Mouse (Mus musculus): ENCODE data around the gene Znrf3. TPM values are rescaled to one million over a fixed set of nuclear protein-coding genes. Genes with fewer than 3 reads are reported as not detected.

Gene Znrf3
- polyA plus RNA-seq, 1 experiment from 2014 or later: 13.7 TPM

DNA sequence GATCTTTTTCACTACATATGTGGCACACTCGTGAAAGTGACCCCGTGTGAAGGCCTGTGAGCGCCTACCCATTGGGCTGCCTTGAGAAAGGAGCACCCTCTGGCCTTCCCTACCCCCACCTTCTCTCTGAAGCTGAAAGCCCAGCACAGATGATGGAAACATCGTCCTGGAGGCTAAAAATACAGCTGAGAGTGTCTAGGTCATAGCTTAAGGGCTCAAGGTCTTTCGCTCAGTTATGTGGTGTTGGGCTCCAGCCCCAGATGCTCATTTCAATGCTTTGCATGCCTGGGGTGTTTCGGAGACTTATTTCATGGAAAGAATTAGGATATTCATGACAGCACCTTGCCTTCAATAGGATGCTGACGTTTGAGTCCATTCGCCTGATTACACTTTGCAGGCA lies 178.9 kb downstream of the Znrf3 start:
- Histone ChIP-seq H3K36me3 (no peaks in the 10 kb centered on the region), H3K9me3 (no peaks in the 10 kb centered on the region), H3K27me3 (0 out of 2 replicates have a peak, but pooled peaks cover 5% of the 10 kb centered on the region), H3K4me2 (no peak overlapping the region), H3K4me1 (replicated peaks) (peaks cover 5% of the 10 kb centered on the region), H3K9ac (replicated peaks) (no peak overlapping the region), H3K4me3 (replicated peaks) (no peak overlapping the region), H3K27ac (no peak overlapping the region)
- WGBS: 81% methylated on average over 8 of the region's 8 CpGs
- no peak for ATAC-seq (ENCODE audit: insufficient number of reproducible peaks, insufficient read depth, low FRiP score, low TSS enrichment, low read depth)

- Histone ChIP-seq H3K9me3 (no peaks in the 10 kb centered on the region), H3K36me3 (no peaks in the 10 kb centered on the region), H3K27me3 (0 out of 2 replicates have a peak, but pooled peaks cover 5% of the 10 kb centered on the region), H3K27ac (no peak overlapping the region), H3K4me3 (replicated peaks) (no peak overlapping the region), H3K4me2 (no peak overlapping the region), H3K9ac (replicated peaks) (no peak overlapping the region), H3K4me1 (replicated peaks) (peaks cover 17% of the 10 kb centered on the region)
- 57% methylated on average over 26 of the region's 26 CpGs for WGBS
- ATAC-seq (ENCODE audit: insufficient number of reproducible peaks, insufficient read depth, low FRiP score, low TSS enrichment, low read depth): no peak
Observed at GRCm38 (mm10) chr11:5263078-5263730, 181.4 kb downstream of the Znrf3 start.

DNA sequence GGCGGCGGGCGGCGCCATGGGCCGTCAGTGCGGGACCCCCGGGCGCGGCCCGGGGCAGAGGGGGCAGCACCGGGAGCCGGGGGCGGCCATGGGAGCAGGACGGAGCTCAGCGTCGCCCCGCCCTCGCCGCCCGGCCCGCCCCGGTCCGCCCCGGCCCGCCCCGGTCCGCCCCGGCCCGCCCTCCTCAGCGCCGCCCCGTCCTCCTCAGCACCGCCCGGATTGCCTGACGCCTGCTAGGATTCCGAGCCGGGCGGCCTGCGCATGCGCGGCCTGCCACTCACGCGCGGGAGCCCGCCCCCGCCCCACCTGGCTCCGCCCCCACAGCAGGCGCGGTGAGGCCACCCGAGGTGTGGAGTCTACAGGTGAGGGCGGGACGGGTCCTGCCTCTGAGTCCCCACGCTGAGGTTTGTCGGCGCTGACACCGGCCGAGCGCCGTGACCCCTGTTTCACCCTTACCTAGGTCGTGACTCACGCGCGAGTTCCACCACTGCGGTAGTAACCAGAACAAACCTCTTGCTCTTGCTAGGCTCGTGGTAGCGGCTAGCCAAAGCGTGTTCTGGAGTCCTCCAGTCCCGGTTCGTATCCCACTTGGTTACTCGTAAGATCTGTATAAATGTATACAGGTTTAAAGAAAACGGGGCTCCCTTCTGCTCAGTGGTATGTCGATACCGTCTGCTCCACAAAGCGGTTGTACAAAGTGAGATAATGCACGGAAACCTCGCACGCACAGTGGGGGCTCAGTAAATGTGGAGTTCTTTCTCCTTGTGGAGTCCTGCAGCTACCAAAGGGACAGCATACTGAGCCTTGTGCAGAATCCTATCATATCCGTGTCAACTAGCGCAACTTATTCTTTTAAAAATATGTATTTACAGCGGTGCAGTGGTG lies 182.9 kb downstream of the Znrf3 start, which contains the start of gene Kremen1:
Gene Kremen1, minus strand, starts transcription at position 51 of the 885 bp plus-strand sequence.
- H3K9me3 ChIP-seq: no peaks in the 10 kb centered on the region
- no peaks in the 10 kb centered on the region for H3K36me3 ChIP-seq
- 3% methylated on average over 48 of the region's 80 CpGs for WGBS
- peak within 1 kb of the TSS; percentile 92 for H3K9ac ChIP-seq (replicated peaks)
- H3K4me3 ChIP-seq (replicated peaks): peak within 1 kb of the TSS; percentile 95
- H3K27me3 ChIP-seq: 0 out of 2 replicates have a peak, but pooled peaks cover 5% of the 10 kb centered on the region
- H3K4me2 ChIP-seq: peak within 1 kb of the TSS; percentile 81
- peaks cover 22% of the 10 kb centered on the region for H3K4me1 ChIP-seq (replicated peaks)
- H3K27ac ChIP-seq: peak within 1 kb of the TSS; percentile 64; the same call in 1 of the 2 replicates
- peak; percentile 93 for ATAC-seq (ENCODE audit: insufficient number of reproducible peaks, insufficient read depth, low FRiP score, low TSS enrichment, low read depth)

DNA sequence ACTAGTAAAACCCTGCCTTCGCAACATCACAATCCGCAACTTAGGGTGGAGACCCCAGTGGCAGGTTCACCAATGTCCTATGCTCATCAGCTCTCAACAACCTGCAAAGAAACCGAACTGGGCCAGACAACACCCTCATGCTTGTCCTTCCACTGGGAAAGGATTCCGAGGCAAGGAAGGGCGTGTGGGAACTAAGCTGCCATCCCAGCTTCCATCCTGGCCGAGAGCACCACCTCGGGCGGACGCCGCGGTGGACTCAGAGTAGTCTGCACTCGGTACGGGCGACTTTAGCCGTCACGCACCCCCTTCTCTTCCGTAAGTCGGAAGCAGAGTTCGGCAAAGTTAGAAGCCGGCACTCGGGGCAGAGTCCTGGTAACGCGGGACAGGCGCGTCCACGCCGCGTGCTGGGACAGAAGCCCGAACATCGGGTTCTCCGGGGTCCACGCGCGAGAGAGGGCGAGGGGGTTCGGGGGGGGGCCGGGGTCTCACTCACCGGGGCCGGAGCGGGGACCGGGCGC lies 183.6 kb downstream of the Znrf3 start:
- H3K27ac ChIP-seq: peak overlapping the region; percentile 64; the same call in 1 of the 2 replicates
- peak overlapping the region; percentile 95 for H3K4me3 ChIP-seq (replicated peaks)
- no peaks in the 10 kb centered on the region for H3K9me3 ChIP-seq
- 0 out of 2 replicates have a peak, but pooled peaks cover 5% of the 10 kb centered on the region for H3K27me3 ChIP-seq
- peaks cover 28% of the 10 kb centered on the region for H3K4me1 ChIP-seq (replicated peaks)
- peak; percentile 21 for ATAC-seq (ENCODE audit: insufficient number of reproducible peaks, insufficient read depth, low FRiP score, low TSS enrichment, low read depth)
- 1% methylated on average over 42 of the region's 42 CpGs for WGBS
- peak overlapping the region; percentile 81 for H3K4me2 ChIP-seq
- H3K9ac ChIP-seq (replicated peaks): peak overlapping the region; percentile 92
- no peaks in the 10 kb centered on the region for H3K36me3 ChIP-seq

DNA sequence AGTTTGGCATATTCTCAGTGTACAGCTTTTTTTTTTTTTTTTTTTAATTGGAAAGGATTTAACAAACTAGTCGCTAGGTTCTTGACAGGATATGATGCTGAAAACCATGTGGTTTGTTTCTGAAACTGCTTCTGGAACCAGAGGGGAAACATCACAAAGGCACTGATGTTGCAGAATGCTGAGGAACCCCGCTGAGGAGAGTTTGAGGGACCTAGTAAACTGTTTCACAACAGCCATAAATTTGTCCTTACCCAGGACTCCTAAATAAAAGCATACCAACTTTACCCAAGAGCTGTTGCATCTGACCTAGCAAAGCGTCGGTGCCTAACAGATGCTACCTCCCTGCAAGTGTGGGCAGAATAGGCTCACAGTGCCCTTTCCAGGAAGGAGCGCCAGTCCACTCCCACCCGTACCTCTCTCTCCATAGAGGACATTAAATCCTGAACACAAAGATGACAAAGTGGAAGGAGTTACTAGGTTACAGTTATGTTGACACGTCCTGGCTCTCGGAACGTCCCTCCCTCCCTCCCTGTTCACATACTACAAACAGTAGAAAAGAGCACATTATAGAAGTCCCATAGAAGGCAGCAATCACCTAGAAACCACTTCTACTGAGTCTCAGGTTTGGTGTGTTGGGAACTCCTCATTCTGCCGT lies 184.6 kb downstream of the Znrf3 start:
- peaks cover 37% of the 10 kb centered on the region for H3K4me1 ChIP-seq (replicated peaks)
- 24% methylated on average over 10 of the region's 10 CpGs for WGBS
- peak overlapping the region; percentile 95 for H3K4me3 ChIP-seq (replicated peaks)
- H3K4me2 ChIP-seq: peak overlapping the region; percentile 81
- H3K36me3 ChIP-seq: no peaks in the 10 kb centered on the region
- H3K9me3 ChIP-seq: no peaks in the 10 kb centered on the region
- 0 out of 2 replicates have a peak, but pooled peaks cover 5% of the 10 kb centered on the region for H3K27me3 ChIP-seq
- H3K9ac ChIP-seq (replicated peaks): peak overlapping the region; percentile 40; the same call in 1 of the 2 replicates
- no peak for ATAC-seq (ENCODE audit: insufficient number of reproducible peaks, insufficient read depth, low FRiP score, low TSS enrichment, low read depth)
- peak overlapping the region; percentile 45; the same call in 1 of the 2 replicates for H3K27ac ChIP-seq

- Histone ChIP-seq H3K27ac (no peak overlapping the region), H3K9ac (replicated peaks) (no peak overlapping the region), H3K9me3 (no peaks in the 10 kb centered on the region), H3K27me3 (0 out of 2 replicates have a peak, but pooled peaks cover 1% of the 10 kb centered on the region), H3K4me2 (no peak overlapping the region), H3K36me3 (no peaks in the 10 kb centered on the region), H3K4me1 (replicated peaks) (peaks cover 51% of the 10 kb centered on the region), H3K4me3 (replicated peaks) (no peak overlapping the region)
- no peak for ATAC-seq (ENCODE audit: insufficient number of reproducible peaks, insufficient read depth, low FRiP score, low TSS enrichment, low read depth)
- 92% methylated on average over 6 of the region's 6 CpGs for WGBS
Observed at GRCm38 (mm10) chr11:5258036-5258435, 186.6 kb downstream of the Znrf3 start.

GRCm38 (mm10) chr11:5257151-5257862 lies 187.3 kb downstream of the Znrf3 start:
- ATAC-seq (ENCODE audit: insufficient number of reproducible peaks, insufficient read depth, low FRiP score, low TSS enrichment, low read depth): no peak
- H3K27me3 ChIP-seq: no peaks in the 10 kb centered on the region
- H3K4me1 ChIP-seq (replicated peaks): peaks cover 51% of the 10 kb centered on the region
- 71% methylated on average over 13 of the region's 13 CpGs for WGBS
- no peaks in the 10 kb centered on the region for H3K36me3 ChIP-seq
- peak overlapping the region; percentile 86 for H3K27ac ChIP-seq
- H3K4me3 ChIP-seq (replicated peaks): no peak overlapping the region
- H3K9me3 ChIP-seq: no peaks in the 10 kb centered on the region
- no peak overlapping the region for H3K9ac ChIP-seq (replicated peaks)
- peak overlapping the region; percentile 28; the same call in 1 of the 2 replicates for H3K4me2 ChIP-seq

- Histone ChIP-seq H3K27ac (peak overlapping the region; percentile 68), H3K27me3 (no peaks in the 10 kb centered on the region), H3K36me3 (no peaks in the 10 kb centered on the region), H3K4me2 (no peak overlapping the region), H3K4me3 (replicated peaks) (no peak overlapping the region), H3K9me3 (no peaks in the 10 kb centered on the region), H3K9ac (replicated peaks) (no peak overlapping the region), H3K4me1 (replicated peaks) (peaks cover 56% of the 10 kb centered on the region)
- WGBS: 17% methylated on average over 9 of the region's 9 CpGs
- ATAC-seq (ENCODE audit: insufficient number of reproducible peaks, insufficient read depth, low FRiP score, low TSS enrichment, low read depth): no peak
Observed at GRCm38 (mm10) chr11:5255509-5256014, 189.1 kb downstream of the Znrf3 start.

DNA sequence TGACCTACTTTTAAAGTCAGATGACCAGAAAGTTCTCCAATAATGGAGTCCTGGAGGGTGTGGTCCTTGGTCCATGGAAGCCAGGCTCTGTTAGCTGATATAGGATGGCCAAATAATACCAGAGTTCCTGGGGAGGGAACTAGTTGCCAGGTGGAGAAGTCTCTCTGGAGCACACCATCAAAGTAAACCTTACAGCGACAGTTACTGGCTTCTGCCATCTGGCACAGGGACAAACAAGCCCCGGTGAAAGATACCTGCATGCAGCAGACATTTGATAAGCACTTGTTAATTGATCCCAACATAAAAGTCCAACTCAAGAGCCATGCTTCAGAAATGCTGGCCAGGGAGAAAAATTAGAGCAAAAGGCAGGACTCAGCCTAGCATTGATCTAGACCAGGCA lies 190.6 kb downstream of the Znrf3 start:
- ATAC-seq (ENCODE audit: insufficient number of reproducible peaks, insufficient read depth, low FRiP score, low TSS enrichment, low read depth): no peak
- Histone ChIP-seq H3K9me3 (no peaks in the 10 kb centered on the region), H3K9ac (replicated peaks) (no peak overlapping the region), H3K4me1 (replicated peaks) (peaks cover 46% of the 10 kb centered on the region), H3K36me3 (no peaks in the 10 kb centered on the region), H3K27me3 (no peaks in the 10 kb centered on the region), H3K4me3 (replicated peaks) (no peak overlapping the region), H3K27ac (no peak overlapping the region), H3K4me2 (no peak overlapping the region)
- WGBS: 58% methylated on average over 2 of the region's 2 CpGs

- H3K4me1 ChIP-seq (replicated peaks): peaks cover 51% of the 10 kb centered on the region
- H3K27me3 ChIP-seq: no peaks in the 10 kb centered on the region
- 53% methylated on average over 3 of the region's 3 CpGs for WGBS
- H3K36me3 ChIP-seq: no peaks in the 10 kb centered on the region
- ATAC-seq (ENCODE audit: insufficient number of reproducible peaks, insufficient read depth, low FRiP score, low TSS enrichment, low read depth): no peak
- H3K9ac ChIP-seq (replicated peaks): no peak overlapping the region
- H3K4me3 ChIP-seq (replicated peaks): no peak overlapping the region
- H3K27ac ChIP-seq: no peak overlapping the region
- H3K9me3 ChIP-seq: no peaks in the 10 kb centered on the region
- H3K4me2 ChIP-seq: no peak overlapping the region
Observed at GRCm38 (mm10) chr11:5253528-5253927, 191.1 kb downstream of the Znrf3 start.
